Mouse (Mus musculus) bone marrow, adult 2 months (tissue): Measurements from ENCODE around the gene Hs6st2. TPM values are rescaled to one million over a fixed set of nuclear protein-coding genes. Genes with fewer than 3 reads are reported as not detected.

ENCODE experiments used
- H3K27ac ChIP-seq: fragments of 200-500 bp; 2 replicates; pipeline ENCODE4 v1.5.1; 2012; ENCODE audit warnings: low read depth, mild to moderate bottlenecking, control low read depth, inconsistent platforms, low read length; ENCODE audit not compliant: control insufficient read depth, poor library complexity, insufficient read depth
- H3K4me1 ChIP-seq: fragments of 200-500 bp; 2 replicates; pipeline ENCODE4 v1.6.1; 2011; ENCODE audit warnings: low read length; ENCODE audit not compliant: control insufficient read depth, insufficient read depth
- H3K4me3 ChIP-seq: fragments of 200-500 bp; replicated peaks from 2 replicates; pipeline ENCODE3; 2011; ENCODE audit warnings: mild to moderate bottlenecking, low read depth, low read length, control low read depth; ENCODE audit not compliant: control insufficient read depth
- CTCF ChIP-seq: fragments of 200-500 bp; IDR thresholded peaks from 2 replicates; pipeline ENCODE4 v1.5.1; 2011; ENCODE audit warnings: low read length, control low read depth; ENCODE audit not compliant: control insufficient read depth, insufficient read depth
- POLR2A ChIP-seq: fragments of 200-500 bp; IDR thresholded peaks from 2 replicates; pipeline ENCODE4 v1.6.1; 2011; ENCODE audit warnings: low read depth, mild to moderate bottlenecking, control low read depth, low read length, borderline replicate concordance; ENCODE audit not compliant: control insufficient read depth
- WGBS: fragments of 180-500 bp; shearing (Covaris S2); methylation state at CpG from one replicate; pipeline ENCODE4 v1.1.7; 2018; 5-methylcytosine and 5-hydroxymethylcytosine counted together
- polyA plus RNA-seq: library from polyadenylated mRNA; stranded (reverse); fragments of >200 nt; gene quantifications from 2 replicates; pipeline ENCODE4 v1.2.4, GENCODE M21; 2011; ENCODE audit warnings: low replicate concordance; ENCODE audit not compliant: missing spikeins, insufficient read depth, insufficient read length

Gene Hs6st2
- polyA plus RNA-seq, 1 experiment = 1.3 TPM

DNA sequence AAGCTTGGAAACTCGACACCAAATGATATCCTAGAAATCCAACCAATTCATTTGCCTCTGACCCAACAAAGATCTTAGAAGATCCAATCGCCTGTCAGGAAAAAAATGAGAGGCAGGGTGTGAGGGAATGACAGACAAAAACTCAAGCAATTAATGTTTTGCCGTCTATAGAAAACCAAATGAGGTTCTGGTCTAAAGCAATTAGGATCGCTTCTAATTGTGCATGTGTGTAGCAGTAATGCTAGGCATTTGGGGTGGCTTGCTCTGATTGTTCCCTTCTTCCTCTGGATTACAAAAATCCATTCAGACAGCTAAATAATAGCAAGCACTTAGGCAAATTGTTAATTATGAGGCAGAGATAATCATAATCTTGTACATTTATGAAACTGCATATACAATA is 212.2 kb downstream of the Hs6st2 start:
- H3K4me1 ChIP-seq = no peaks in the 10 kb centered on the region
- 84% methylated on average over 4 of the region's 4 CpGs for WGBS
- no peak overlapping the region for H3K27ac ChIP-seq
- TF ChIP-seq CTCF = no peak
- TF ChIP-seq POLR2A = no peak
- H3K4me3 ChIP-seq = no peak overlapping the region

GRCm38 (mm10) chrX:51461413-51461812 is 220.2 kb downstream of the Hs6st2 start:
- Histone ChIP-seq H3K27ac (no peak overlapping the region), H3K4me3 (no peak overlapping the region), H3K4me1 (no peaks in the 10 kb centered on the region)
- WGBS = 34% methylated on average over 3 of the region's 3 CpGs
- TF ChIP-seq POLR2A (no peak), CTCF (no peak)

DNA sequence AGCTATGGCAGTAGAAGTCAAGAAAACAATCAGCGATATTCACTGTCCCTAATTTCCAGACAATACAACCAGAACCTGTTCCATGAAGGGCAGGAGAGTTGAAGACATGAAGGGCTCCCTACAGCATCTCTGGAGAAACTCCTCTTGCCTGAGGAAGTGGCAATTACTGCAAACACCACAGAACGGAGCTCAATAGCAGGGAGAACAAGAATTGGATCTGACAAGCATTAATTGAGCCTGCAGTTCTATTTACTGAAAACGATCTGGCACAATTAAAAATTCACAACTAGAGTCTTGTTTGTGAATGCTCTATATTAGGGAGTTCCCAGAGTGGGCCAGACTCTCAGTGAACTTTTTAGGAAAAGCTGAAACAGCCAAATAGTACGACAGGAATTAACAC is 238.3 kb downstream of the Hs6st2 start:
- whole genome bisulfite sequencing = 63% methylated on average over 4 of the region's 4 CpGs
- Histone ChIP-seq H3K4me1 (no peaks in the 10 kb centered on the region), H3K27ac (no peak overlapping the region), H3K4me3 (no peak overlapping the region)
- TF ChIP-seq CTCF = no peak
- no peak for TF ChIP-seq POLR2A

GRCm38 (mm10) chrX:51431706-51432105 is 249.9 kb downstream of the Hs6st2 start:
- no peak for TF ChIP-seq CTCF
- TF ChIP-seq POLR2A = no peak
- no peak overlapping the region for H3K27ac ChIP-seq
- 69% methylated on average over 3 of the region's 3 CpGs for WGBS
- no peaks in the 10 kb centered on the region for H3K4me1 ChIP-seq
- no peak overlapping the region for H3K4me3 ChIP-seq

- WGBS = 74% methylated on average over 5 of the region's 5 CpGs
Measured at GRCm38 (mm10) chrX:51425031-51425430, 256.6 kb downstream of the Hs6st2 start.

GRCm38 (mm10) chrX:51410289-51410688 is 271.4 kb downstream of the Hs6st2 start:
- H3K4me1 ChIP-seq = no peaks in the 10 kb centered on the region
- TF ChIP-seq POLR2A (no peak), CTCF (no peak)
- no peak overlapping the region for H3K4me3 ChIP-seq
- WGBS = 69% methylated on average over 2 of the region's 2 CpGs
- H3K27ac ChIP-seq = no peak overlapping the region

More at GRCm38 (mm10) chrX:51425031-51425430, 256.6 kb downstream of the Hs6st2 start:
- Histone ChIP-seq H3K4me1 (no peaks in the 10 kb centered on the region), H3K4me3 (no peak overlapping the region), H3K27ac (no peak overlapping the region)
- TF ChIP-seq POLR2A (no peak), CTCF (no peak)

DNA sequence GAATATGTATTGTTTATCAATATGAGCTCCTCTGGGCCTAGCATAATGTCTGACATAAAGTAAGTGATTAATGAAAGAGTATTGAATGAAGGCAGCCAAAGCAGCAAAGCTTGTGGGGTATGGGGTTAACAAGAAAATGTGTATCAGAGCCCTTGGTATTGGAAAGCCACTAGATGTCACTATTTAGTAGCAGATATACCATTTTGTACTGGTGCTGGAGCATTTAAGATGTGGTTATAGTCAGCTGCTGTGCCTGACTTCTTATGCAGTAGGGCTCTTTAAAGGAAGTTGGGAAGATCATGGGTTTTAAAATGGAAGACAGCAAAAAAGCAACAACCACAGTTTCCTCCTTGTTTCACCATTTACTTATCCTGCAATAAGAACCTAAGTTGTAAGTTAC is 284.2 kb downstream of the Hs6st2 start:
- H3K4me3 ChIP-seq = no peak overlapping the region
- H3K4me1 ChIP-seq = no peaks in the 10 kb centered on the region
- no peak for TF ChIP-seq POLR2A
- no peak for TF ChIP-seq CTCF
- no peak overlapping the region for H3K27ac ChIP-seq

GRCm38 (mm10) chrX:51374670-51375069 is 307.0 kb downstream of the Hs6st2 start:
- Histone ChIP-seq H3K4me3 (no peak overlapping the region), H3K27ac (no peak overlapping the region), H3K4me1 (no peaks in the 10 kb centered on the region)
- 10% methylated on average over 5 of the region's 5 CpGs for WGBS
- no peak for TF ChIP-seq POLR2A
- no peak for TF ChIP-seq CTCF
